Mouse (Mus musculus) embryo, embryonic 10.5 days (tissue): ENCODE results near the gene Gm20388.
A peak's percentile ranks its signal among the peaks of the same experiment; 100 is the strongest.

Experiments
- DNase-seq: peaks from one replicate; pipeline ENCODE4 v3.0.0-alpha.2; 2015; ENCODE audit warnings: low spot score

Gene Gm20388

DNA sequence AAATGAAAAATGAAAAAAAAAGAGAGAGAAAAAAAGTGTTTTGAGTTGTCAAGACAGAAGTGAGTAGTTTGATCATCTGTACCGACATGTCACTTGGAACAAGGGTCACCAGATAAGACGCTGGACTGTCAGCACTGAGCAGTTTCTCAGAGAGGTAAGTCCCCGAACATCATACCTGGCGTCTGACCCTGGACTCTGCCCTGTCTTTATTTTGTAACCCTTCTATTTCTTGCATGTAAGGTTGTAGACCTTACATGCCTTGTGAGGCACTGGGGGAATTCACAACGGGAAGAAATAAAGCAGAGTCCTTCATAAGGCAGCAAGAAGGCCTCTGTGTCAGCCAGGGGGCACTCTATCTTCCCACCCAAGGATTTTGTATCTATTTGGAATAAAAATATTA, 2014.0 kb downstream of the Gm20388 start:
- DNase-seq, result no peak

GRCm38 (mm10) chr8:121925624-121926023, 2015.0 kb downstream of the Gm20388 start:
- peak; percentile 92 for DNase-seq

- DNase-seq, result no peak
Observed at GRCm38 (mm10) chr8:121926266-121926665, 2015.6 kb downstream of the Gm20388 start.

- peak; percentile 78 for DNase-seq
Observed at GRCm38 (mm10) chr8:121927316-121927715, 2016.7 kb downstream of the Gm20388 start.

DNA sequence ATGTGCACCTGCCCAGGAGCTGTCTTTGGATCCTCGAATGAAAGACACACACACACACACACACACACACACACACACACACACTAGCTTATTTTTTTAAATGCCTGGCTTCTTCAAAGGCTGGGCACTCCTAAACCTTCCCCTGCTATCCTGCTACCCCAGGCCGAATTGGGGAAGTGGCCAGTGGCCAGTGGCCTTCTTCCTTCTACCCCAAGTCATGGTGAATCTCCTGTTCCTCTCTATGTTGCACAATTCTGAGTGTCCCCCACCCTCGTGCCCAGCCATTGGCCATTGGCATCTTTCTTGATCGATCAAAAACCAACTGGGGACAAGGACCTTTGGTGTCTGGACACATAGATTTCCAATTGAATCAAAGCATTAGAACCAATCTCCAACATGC, 2019.4 kb downstream of the Gm20388 start:
- DNase-seq, result no peak

DNA sequence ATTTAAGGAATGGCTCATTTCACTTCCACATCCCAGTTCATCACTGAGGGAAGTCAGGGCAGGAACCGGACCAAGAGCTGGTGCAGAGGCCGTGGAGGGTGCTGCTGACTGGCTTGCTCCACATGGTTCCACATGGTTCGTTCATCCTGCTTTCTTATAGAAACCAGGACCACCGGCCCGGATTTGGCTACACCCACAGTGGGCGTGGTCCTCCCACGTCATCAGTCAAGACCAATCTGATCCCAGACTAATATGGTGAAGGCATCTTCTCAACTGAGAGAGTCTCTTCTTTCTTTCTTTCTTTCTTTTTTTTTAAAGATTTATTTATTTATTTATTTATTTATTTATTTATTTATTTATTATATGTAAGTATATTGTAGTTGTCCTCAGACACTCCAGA, 2020.9 kb downstream of the Gm20388 start:
- no peak for DNase-seq

- no peak for DNase-seq
Observed at GRCm38 (mm10) chr8:121932026-121932667, 2021.5 kb downstream of the Gm20388 start.

GRCm38 (mm10) chr8:121932668-121933520, 2022.3 kb downstream of the Gm20388 start:
- no peak for DNase-seq

GRCm38 (mm10) chr8:121934506-121934905, 2023.9 kb downstream of the Gm20388 start:
- DNase-seq, result peak; percentile 76

- no peak for DNase-seq
Observed at GRCm38 (mm10) chr8:121934923-121935322, 2024.3 kb downstream of the Gm20388 start.

DNA sequence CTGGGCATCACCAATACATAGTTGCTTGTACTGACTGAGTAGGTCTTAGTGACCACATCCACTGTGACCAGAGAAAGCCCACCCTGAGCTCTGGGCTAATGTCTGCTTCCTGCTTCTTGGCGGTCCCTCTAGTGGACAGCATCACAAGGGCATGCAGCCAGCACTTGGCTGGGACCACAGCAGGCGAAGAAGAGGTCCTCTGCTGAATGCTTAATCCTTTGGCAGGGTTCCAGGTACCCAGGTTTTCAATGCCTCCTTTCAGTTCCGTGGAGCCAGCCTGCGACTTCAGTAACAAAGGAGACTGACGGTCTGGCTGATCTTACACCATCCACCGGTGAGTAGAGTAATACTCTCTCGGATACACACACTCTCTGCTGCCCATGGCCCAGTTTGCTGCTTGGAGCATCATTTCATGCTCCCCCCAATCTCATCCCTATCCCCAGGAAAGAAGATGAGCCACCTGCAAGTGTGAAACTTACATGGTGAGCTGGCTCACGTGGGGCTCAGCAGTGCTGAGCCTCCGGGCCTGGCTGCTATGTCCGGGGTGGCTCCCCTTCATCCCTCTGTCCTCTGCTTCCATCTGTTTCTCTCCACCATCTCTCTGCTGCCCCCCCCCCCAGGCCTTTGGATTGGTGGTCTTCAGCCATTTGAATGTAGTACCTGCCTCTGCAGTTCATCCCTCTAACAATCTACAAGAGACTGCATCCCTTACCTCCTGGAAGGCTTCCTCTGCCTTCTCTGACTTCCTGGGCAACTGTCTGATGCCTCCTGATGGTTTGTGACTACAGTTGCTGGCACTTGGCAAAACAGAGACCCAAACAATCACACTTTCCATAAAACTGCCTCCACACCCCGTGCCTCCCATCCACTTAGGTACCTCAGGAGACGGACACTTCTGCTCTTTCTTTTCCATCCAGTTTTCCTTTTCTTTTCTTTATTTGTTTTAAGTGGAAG, 2025.0 kb downstream of the Gm20388 start:
- peak; percentile 50 for DNase-seq

DNA sequence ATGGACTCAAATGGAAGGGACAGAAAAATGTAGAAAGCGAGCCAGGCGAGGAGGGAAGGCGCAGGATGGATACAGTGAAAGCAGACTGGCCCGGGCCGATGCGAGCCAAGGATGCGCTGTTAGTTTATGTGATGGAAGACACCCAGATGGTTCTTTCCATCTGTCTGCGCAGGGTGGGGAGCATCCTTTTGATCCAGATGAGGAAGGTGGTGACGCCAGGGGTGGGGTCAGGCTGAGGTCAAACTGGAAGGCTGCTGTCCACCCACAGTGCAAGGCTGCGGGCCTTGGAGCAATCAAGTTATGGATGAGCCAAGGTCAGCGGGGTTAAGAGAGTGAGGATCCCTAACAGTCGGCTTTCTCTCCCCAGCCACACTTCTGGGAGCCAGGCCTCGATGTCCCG, 2025.8 kb downstream of the Gm20388 start:
- no peak for DNase-seq

- DNase-seq, result no peak
Observed at GRCm38 (mm10) chr8:121938732-121939131, 2028.1 kb downstream of the Gm20388 start.

- DNase-seq, result no peak
Observed at GRCm38 (mm10) chr8:121943057-121943540, 2032.5 kb downstream of the Gm20388 start.

DNA sequence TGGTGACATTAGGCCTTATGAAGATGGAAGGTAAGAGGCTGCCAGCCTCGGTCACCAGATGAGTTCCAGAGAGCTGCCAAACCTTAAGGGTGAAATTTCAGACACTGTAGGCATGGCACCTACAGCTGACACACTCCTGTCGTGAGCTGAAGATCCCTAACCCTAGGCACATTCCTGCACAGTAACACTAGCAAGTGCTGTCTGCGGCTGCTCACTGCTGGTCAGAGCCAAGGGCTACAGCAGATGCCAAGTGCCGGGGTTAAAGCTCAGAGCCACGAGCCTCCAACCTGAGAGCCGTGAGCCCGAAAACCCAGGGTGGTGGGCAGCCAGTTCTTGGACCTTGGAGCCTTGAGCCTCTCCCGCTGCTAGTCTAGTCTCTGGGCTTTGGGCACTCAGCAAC, 2033.1 kb downstream of the Gm20388 start:
- no peak for DNase-seq

DNA sequence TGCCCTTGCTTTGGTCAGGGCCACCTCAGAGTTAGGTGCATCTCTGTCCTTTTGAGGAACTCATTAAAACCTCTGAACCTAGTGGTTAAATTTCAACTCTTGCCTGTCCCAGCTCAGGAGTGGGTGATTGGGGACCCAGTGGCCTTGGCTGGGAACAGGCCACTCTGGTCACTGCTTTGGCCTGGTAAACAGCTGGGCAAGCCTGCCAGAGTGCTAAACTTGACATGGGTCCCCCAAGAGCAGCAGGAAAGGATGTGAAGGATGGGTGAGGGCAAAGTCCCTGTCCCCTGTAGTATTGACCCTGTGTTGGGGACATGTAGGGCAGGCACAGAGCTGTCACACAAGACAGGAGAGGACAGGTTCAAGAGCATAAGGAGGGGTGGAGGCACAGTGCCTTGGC, 2034.2 kb downstream of the Gm20388 start, which contains the start of gene Car5a:
Gene Car5a, minus strand, starts transcription at position 74 of the 400 bp plus-strand sequence.
- no peak for DNase-seq

GRCm38 (mm10) chr8:121946351-121946750, 2035.7 kb downstream of the Gm20388 start:
- DNase-seq, result no peak

DNA sequence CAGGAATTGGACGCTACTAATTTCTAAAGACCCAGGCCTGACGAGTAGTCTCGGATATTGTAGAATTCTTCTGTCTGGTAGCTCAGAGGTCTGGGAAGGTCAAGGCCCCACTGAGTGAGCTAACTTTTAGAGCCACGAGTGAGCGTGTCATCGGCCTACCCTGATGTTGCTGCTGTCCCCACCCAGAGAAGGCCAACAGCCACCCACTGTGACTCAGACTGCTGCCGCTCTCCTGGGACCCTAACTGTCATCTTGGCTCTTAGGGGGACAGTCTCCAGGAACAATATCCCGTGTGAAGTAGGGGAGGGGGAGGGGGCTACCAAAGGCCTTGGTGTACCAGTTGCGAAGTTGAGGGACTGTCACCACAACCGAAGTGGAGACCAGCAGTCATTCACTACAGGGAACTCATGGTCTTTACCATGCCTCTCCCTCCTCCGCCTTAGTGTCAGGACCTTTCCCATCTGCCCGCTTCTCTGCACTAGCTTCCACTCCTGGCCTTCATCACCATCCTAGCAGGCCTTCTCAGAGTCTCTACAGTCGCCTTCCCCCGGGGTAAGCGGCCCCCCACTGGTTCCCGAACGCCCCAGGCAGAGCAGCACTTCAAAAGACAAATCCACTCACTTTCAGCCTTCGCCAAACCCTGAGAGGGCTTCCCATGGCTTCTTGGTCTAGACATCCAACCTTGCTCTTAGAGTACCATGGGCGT, 2036.6 kb downstream of the Gm20388 start:
- DNase-seq, result no peak

- peak; percentile 96 for DNase-seq
Observed at GRCm38 (mm10) chr8:121947753-121948141, 2037.1 kb downstream of the Gm20388 start.

GRCm38 (mm10) chr8:121948321-121949145, 2037.9 kb downstream of the Gm20388 start:
- no peak for DNase-seq
